Mouse (Mus musculus): ENCODE measurements at regions not wholly inside any gene's neighbourhood (a gene's known extent, or its start where the extent isn't known, plus 50 kb on each side); places are given as distances from the start of the nearest gene placed in this dataset.

GRCm38 (mm10) chr13:30042689-30043320 lies 56.9 kb upstream of the E2f3 start:
- DNase-seq (ENCODE audit: low spot score) = no peak

DNA sequence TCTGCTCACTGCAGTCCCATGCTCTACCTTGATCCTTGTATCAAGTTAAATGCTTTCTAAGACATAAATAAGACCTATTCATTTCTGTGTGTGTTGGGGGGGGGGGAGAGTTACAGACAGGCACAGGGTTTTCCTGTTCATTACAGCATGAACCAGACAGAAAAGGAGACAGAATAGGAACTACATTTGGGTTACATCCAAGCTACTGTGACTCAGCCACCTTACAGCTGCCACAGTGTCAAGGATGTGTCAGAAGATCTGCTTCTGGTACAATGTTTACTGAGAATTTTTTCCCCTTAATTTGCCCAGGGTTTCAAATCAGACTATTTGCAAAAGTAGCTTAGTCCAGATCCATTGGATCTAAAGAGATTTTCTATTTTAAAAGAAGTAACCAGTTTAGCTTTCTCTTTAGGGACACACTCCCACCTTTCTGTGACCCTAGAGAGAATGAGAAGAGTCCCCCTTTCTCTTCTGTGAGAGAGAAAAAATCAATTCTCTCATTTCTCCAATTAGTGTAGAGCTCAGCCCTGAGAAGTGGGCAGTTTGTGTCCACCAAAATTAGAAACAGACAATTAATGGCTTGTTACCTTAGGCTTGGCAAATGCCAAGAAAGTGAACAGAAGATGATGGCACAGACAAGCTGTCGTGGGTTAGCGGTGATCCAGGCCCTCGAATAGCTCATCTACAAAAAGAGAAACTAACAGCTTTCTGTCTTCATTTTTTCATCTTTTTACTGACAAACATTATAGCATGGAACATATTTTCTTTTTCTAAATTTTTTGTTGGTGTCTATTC lies 55.8 kb upstream of the E2f3 start:
- DNase-seq (ENCODE audit: low spot score) = no peak

- no peak for DNase-seq (ENCODE audit: low spot score)
These were observed 54.4 kb upstream of the E2f3 start for GRCm38 (mm10) chr13:30040288-30040687.

DNA sequence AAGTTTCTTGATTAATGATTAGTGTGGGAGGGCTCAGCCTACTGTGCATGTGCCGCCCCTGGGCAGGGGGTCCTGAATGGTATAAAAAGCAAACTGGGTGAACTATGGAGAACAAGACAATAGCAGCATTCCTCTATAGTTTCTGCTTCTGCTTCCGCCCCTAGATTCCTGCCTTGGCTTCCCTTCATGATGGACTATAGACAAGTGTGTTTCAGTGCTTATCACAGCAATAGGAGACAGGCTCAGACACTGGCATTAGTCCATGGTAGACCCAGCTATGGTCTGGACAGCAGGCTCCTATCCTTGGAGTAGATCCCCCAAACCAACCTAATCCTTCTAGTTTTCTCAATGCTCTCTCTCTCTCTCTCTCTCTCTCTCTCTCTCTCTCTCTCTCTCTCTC lies 53.9 kb upstream of the E2f3 start:
- DNase-seq (ENCODE audit: low spot score) = no peak

GRCm38 (mm10) chr13:30036561-30036960 lies 50.7 kb upstream of the E2f3 start:
- no peak for DNase-seq (ENCODE audit: low spot score)

- no peak for DNase-seq (ENCODE audit: low spot score)
These were observed 50.2 kb upstream of the E2f3 start for GRCm38 (mm10) chr13:30036071-30036470.
